Mouse (Mus musculus) liver, adult 2 months (tissue): Measurements from ENCODE around the gene Entpd3. TPM values are rescaled to one million over a fixed set of nuclear protein-coding genes. Genes with fewer than 3 reads are reported as not detected.

Experiments used
- DNase-seq: peaks from one replicate; pipeline ENCODE4 v3.0.0-alpha.2; 2011; ENCODE audit warnings: low read depth, low spot score; ENCODE audit errors: extremely low read depth
- H3K27ac ChIP-seq: fragments of 200-500 bp; replicated peaks from 2 replicates; pipeline ENCODE4 v1.5.1; 2012; ENCODE audit warnings: low read depth, mild to moderate bottlenecking, control low read depth, inconsistent platforms, low read length; ENCODE audit not compliant: insufficient read depth
- H3K27me3 ChIP-seq: fragments of 200-500 bp; 2 replicates; pipeline ENCODE4 v1.6.1; 2012; ENCODE audit warnings: mild to moderate bottlenecking, moderate library complexity, low read length, inconsistent platforms; ENCODE audit not compliant: control insufficient read depth, insufficient read depth
- H3K36me3 ChIP-seq: fragments of 200-500 bp; 2 replicates; pipeline ENCODE4 v1.6.1; 2012; ENCODE audit warnings: low read length, inconsistent platforms; ENCODE audit not compliant: control insufficient read depth, insufficient read depth
- H3K4me1 ChIP-seq: fragments of 200-500 bp; 2 replicates; pipeline ENCODE4 v1.6.1; 2011; ENCODE audit warnings: low read length; ENCODE audit not compliant: control insufficient read depth, insufficient read depth
- H3K4me3 ChIP-seq: fragments of 200-500 bp; 2 replicates; pipeline ENCODE4 v1.5.1; 2011; ENCODE audit warnings: low read depth, mild to moderate bottlenecking, control low read depth, low read length, moderate library complexity; ENCODE audit not compliant: insufficient read depth
- H3K79me2 ChIP-seq: fragments of 200-500 bp; 2 replicates; pipeline ENCODE4 v1.6.1; 2012; ENCODE audit warnings: inconsistent platforms, mild to moderate bottlenecking, low read length, moderate library complexity; ENCODE audit not compliant: control insufficient read depth, insufficient read depth
- H3K9ac ChIP-seq: fragments of 200-500 bp; 2 replicates; pipeline ENCODE4 v1.6.1; 2012; ENCODE audit warnings: low read depth, mild to moderate bottlenecking, control low read depth, inconsistent platforms, low read length
- CTCF ChIP-seq: fragments of 200-500 bp; IDR thresholded peaks from 2 replicates; pipeline ENCODE4 v1.5.1; 2011; ENCODE audit warnings: low read depth, low read length, control low read depth
- POLR2A ChIP-seq: fragments of 200-500 bp; IDR thresholded peaks from 2 replicates; pipeline ENCODE4 v1.6.1; 2011; ENCODE audit warnings: low read length, control low read depth; ENCODE audit not compliant: insufficient read depth; ENCODE audit errors: extremely low read depth
- WGBS: fragments of 180-500 bp; shearing (Covaris S2); methylation state at CpG from one replicate; pipeline ENCODE4 v1.1.7; 2018; 5-methylcytosine and 5-hydroxymethylcytosine counted together
- polyA plus RNA-seq: library from polyadenylated mRNA; depleted of rRNA; stranded (reverse); fragments of >200 nt; gene quantifications from 2 replicates; pipeline ENCODE4 v1.2.3, GENCODE M21; 2012; rRNA removed
- total RNA-seq: library from RNA; depleted of rRNA; stranded (reverse); fragments of >200 nt; gene quantifications from 2 replicates; pipeline ENCODE4 v1.2.3, GENCODE M21; 2014; rRNA removed

Entpd3 gene
- total RNA-seq: 0.07 TPM in 1 of 2 replicates, not detected in the other
- not detected in 2 replicates for polyA plus RNA-seq

DNA sequence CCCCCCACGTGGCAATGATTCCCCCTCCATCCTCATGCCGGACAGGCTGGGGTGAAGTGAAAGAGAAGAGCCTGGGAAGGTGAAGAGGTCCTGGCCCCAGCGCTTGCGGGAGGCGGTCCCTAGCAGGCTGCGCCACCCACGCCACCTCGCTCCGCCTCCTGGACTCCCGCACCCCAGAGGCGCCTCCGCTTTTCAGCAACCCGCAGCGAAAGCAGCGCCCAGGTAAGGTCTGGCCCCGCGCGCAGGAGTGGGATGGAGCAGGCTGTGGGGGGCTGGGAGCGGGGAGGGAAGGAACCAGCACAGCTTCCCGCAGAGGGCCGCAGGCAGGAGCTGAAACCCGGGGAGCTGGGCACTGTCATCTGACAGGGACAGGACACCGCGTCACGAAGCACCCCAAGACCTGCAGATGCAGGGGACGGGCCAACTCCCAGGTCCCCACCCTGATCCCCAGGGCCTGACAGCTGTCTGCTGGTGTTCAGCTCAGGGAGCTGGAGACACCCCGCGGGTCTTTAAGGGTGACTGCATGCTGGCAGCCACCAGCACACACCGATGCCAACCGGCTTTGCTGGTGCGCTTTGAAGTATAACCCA is at the start of gene Entpd3:
Gene Entpd3 (plus strand): TSS at position 157 of the 590 bp plus-strand sequence.
- H3K9ac ChIP-seq: no peak within 1 kb of the TSS

DNA sequence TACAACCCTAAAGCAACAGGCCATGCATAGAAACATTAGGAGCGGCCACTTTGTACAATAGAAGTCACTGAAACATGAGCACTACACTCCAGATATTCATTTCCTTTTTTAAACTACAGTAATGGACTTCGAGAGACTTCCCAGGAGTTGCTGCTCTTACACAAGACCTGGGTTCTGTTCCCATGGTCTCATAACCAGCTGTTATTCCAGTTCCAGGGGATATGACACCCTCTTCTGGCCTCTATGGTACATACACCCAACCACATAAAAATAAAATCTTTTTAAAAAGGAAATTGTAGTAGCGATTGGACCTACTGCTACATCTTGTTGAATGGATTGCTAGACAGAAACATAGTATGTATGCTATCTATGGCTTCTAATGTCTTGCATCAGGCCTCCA is 48.1 kb upstream of the Entpd3 start:
- TF ChIP-seq POLR2A: no peak
- Histone ChIP-seq H3K27ac (no peak overlapping the region), H3K79me2 (no peaks in the 10 kb centered on the region), H3K4me1 (peaks cover 3% of the 10 kb centered on the region; the same call in 1 of the 2 replicates), H3K4me3 (no peak overlapping the region; the same call in 1 of the 2 replicates), H3K27me3 (no peaks in the 10 kb centered on the region), H3K9ac (no peak overlapping the region), H3K36me3 (peaks cover 5% of the 10 kb centered on the region)
- 81% methylated on average over 3 of the region's 3 CpGs for WGBS
- peak; percentile 22 for DNase-seq

More for the DNA sequence above, at the start of gene Entpd3:
- no peak for TF ChIP-seq CTCF
- no peak for TF ChIP-seq POLR2A
- Histone ChIP-seq H3K4me3 (peak within 1 kb of the TSS; percentile 47; the same call in 1 of the 2 replicates), H3K27me3 (peaks cover 7% of the 10 kb centered on the region), H3K27ac (no peak within 1 kb of the TSS), H3K79me2 (no peaks in the 10 kb centered on the region), H3K36me3 (no peaks in the 10 kb centered on the region), H3K4me1 (no peaks in the 10 kb centered on the region)
- peak; percentile 6 for DNase-seq
- 3% methylated on average over 31 of the region's 31 CpGs for WGBS

- Histone ChIP-seq H3K4me1 (peaks cover 4% of the 10 kb centered on the region; the same call in 1 of the 2 replicates), H3K4me3 (peak within 1 kb of the TSS; percentile 94), H3K27ac (peak within 1 kb of the TSS; percentile 34), H3K36me3 (peaks cover 5% of the 10 kb centered on the region), H3K79me2 (no peaks in the 10 kb centered on the region), H3K9ac (peak within 1 kb of the TSS; percentile 91), H3K27me3 (no peaks in the 10 kb centered on the region)
- WGBS: 4% methylated on average over 19 of the region's 19 CpGs
- no peak for TF ChIP-seq POLR2A
- no peak for TF ChIP-seq CTCF
- DNase-seq: peak; percentile 38
Measured at GRCm38 (mm10) chr9:120492010-120492399, 47.6 kb upstream of the Entpd3 start, which contains the start of gene Eif1b. Eif1b (plus strand) TSS chr9:120492232.

- H3K27ac ChIP-seq: peak overlapping the region; percentile 34
- DNase-seq: peak; percentile 30
- H3K4me3 ChIP-seq: peak overlapping the region; percentile 94
- no peak for TF ChIP-seq CTCF
- TF ChIP-seq POLR2A: peak; percentile 67
- H3K27me3 ChIP-seq: no peaks in the 10 kb centered on the region
- WGBS: under 1% methylated on average over 97 of the region's 97 CpGs
- no peaks in the 10 kb centered on the region for H3K79me2 ChIP-seq
- H3K9ac ChIP-seq: peak overlapping the region; percentile 91
- H3K36me3 ChIP-seq: peaks cover 5% of the 10 kb centered on the region
- peaks cover 4% of the 10 kb centered on the region; the same call in 1 of the 2 replicates for H3K4me1 ChIP-seq
Measured at GRCm38 (mm10) chr9:120492400-120493351, 46.9 kb upstream of the Entpd3 start.

DNA sequence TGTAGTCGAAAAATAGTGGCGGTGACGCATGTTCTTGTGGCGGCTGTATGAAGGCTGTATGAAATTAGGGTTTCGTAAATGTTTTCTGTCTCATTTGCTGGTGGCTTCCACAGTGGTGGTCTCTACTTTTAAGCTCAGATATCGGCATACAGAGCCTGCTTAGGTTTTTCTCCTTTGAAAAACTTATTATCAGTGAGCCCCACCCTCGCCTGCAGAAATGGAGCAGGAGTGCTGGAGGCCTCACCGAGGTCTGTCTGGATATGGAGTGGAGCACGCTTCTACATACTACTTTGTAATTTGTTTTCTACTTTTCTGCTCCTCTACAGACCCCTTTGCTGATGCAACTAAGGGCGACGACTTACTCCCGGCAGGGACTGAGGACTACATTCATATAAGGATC is 45.8 kb upstream of the Entpd3 start:
- Histone ChIP-seq H3K27ac (no peak overlapping the region), H3K4me3 (no peak overlapping the region), H3K36me3 (peaks cover 5% of the 10 kb centered on the region), H3K79me2 (no peaks in the 10 kb centered on the region), H3K27me3 (no peaks in the 10 kb centered on the region), H3K4me1 (peaks cover 4% of the 10 kb centered on the region; the same call in 1 of the 2 replicates), H3K9ac (no peak overlapping the region)
- TF ChIP-seq CTCF (no peak), POLR2A (no peak)
- WGBS: 88% methylated on average over 12 of the region's 12 CpGs
- no peak for DNase-seq
